Mouse (Mus musculus) CH12F3 (cell line): ENCODE measurements around the gene Lipt2.

Source experiments
- in situ Hi-C: fragments of 300-500 bp; cut with MboI; formaldehyde crosslinking; loops from 2 replicates; pipeline ENCODE4 v1.14.3; 2020; ENCODE audit warnings: low sequenced_read_pairs

Gene Lipt2

DNA sequence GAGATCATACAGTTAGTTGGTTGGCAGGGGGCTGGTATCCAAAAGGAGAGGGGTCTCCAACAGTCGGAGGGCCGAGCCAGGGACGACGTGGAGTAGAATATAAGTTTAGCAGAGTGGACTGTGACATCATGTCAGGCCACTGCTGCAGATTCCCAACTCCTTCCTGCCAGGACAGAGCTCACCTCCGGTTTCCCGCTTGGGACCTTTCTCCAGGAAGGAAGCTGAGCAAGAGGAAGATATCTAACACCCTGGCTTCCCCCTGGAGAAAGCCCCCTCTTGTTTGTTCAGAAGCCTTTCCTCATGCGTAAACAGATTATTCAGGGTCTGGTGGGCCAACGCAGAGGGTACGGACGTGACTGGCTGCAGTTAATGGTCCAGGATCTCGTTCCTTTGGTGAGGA lies 9.6 kb downstream of the Lipt2 start:
- in situ Hi-C loops = no loop called here

GRCm38 (mm10) chr7:100170756-100171155 lies 11.7 kb downstream of the Lipt2 start:
- in situ Hi-C loops = no loop called here

- in situ Hi-C loops = no loop called here
These were observed 17.2 kb downstream of the Lipt2 start, which contains the start of gene Kcne3 for GRCm38 (mm10) chr7:100176269-100176668. Gene Kcne3 (plus strand): TSS chr7:100176502.

- in situ Hi-C loops = no loop called here
These were observed 19.2 kb downstream of the Lipt2 start for GRCm38 (mm10) chr7:100178016-100178890.

DNA sequence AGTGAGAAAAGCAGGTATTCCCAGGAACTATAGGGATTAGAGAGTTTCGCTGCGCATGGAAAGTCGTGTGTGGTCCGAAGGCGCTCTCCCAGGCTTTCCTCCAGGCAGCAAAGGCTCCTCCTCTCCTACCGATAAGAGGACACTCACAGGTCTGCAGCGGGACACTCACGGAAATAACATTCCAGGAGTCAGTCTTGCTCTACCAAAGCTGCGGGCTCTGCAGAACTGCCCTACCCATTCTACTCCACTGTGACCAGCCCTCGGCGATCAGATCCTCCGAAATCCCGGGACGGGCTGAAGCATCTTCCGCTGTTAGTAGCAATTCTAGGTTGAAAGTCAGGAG lies 19.8 kb downstream of the Lipt2 start:
- in situ Hi-C loops = no loop called here

DNA sequence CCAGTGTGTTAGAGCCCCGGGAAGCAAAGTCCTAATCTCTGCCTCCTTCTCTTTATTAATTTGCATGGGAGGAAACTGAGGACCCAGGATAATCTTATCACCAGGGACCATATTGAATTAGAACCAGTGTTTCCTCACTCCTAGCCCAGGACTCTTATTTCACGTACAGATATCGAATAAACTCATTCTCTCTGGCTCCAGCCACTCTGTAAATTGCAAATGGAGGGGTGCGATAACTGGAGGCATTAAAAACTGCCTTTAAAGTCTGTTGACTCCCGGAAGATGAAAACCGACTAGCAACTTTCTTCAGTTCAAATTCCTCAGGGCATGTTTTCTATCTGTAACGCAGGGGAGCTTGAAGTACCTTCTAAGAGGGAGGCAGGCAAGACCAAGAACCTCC lies 20.3 kb downstream of the Lipt2 start:
- in situ Hi-C loops = no loop called here

DNA sequence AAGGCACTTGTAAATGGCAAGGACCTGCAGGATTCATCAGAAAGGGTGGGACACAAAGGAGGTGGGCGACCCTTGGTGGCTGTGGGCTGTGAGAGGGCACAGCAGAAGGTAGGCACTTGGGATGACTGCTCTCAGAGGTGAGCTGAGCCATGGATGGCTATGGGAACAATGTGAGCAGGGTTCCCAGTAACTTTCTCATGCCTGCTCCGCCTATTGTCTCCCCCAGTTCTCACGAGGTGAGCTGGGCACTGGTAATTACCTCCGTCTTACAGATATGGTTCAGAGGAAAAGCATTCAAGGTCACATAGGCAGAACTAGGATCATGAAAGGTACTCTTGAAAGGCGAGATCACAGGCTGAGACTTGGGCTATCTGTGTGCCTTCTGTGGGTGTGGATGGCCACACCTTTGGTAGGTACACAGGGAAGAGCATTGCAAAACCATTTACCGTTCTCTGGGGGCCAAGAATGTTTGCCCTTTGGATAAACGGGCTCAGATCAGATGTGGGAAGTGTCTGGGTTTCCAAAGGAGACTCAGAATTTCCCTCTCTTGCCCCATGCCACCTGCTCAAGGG lies 20.8 kb downstream of the Lipt2 start:
- in situ Hi-C loops = no loop called here

DNA sequence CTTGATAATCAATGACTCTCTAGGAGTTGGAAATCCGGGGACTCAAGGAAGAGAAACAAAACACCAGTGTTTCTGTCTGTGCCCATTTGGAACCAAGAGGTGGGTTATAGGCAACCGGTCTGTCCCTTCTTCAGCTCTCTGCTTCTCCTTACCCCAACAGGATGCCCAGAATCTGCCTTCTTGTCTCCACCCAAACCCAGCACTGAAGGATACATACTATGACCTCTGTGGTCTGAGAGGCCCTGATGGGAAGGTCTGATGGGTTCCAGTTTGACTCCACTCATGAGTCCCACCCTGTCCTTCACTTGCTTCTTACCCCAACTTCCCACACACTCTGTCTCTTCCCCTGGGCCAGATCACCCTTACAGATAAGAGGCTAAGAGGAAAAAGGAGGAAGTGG lies 22.1 kb downstream of the Lipt2 start:
- in situ Hi-C loops = no loop called here

DNA sequence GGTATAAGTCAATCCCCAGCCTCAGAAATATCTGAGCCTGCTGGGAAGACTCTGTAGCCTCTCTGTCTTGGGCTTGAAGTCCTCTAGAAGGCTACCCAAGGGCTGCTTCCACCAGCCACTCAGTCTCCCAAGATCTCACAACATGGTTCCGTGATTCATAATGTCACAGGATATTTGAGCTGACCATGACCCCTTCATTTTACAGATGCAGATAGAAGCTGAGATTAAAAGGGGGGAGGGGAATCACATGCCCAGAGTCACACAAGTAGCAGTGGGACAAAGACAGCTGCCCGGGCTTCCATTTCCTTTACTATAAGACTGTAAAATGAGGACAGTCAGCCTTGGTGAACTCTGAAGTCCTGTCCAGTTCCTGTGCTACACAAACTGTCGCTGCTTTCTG lies 22.5 kb downstream of the Lipt2 start:
- in situ Hi-C loops = no loop called here

- in situ Hi-C loops = no loop called here
These were observed 23.3 kb downstream of the Lipt2 start for GRCm38 (mm10) chr7:100182388-100182787.

DNA sequence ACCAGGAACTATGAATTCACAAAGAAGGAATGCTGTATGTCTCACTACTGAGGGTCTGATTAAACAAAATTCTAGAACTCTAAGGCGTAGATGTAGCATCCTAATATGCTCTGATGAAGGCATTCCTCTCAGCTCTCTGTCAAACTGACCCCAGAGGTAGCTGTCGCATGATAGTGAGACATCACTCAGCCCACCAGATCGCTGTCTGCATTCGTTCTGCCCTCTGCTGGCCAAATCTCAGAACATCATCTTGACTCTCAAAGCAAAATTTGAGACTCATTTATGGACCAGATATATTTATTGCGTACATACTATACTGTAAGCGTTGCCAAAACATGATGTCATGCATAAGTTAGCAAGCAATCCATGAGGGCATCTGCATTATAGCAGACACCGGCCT lies 28.5 kb downstream of the Lipt2 start:
- in situ Hi-C loops = no loop called here

DNA sequence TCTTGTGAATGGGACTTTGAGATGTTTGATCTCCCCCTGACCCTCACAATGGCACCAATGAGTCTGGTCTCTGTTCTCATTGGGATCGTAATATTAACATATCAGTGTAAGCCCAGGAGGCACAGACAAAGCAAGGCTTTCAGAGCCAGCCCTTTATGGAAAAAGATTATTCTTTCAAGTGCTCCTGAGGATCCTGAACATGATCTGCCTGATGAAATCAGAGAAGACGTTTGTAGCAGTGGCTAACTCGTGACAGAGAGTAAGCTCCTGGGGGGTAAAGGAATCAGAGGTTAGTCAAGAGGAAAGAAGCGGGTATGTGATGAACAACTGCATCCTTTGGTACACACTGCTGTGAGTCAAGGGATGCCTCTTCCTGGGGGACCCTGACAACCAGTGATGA lies 31.1 kb downstream of the Lipt2 start:
- in situ Hi-C loops = no loop called here

GRCm38 (mm10) chr7:100190778-100191177 lies 31.7 kb downstream of the Lipt2 start:
- in situ Hi-C loops = no loop called here

DNA sequence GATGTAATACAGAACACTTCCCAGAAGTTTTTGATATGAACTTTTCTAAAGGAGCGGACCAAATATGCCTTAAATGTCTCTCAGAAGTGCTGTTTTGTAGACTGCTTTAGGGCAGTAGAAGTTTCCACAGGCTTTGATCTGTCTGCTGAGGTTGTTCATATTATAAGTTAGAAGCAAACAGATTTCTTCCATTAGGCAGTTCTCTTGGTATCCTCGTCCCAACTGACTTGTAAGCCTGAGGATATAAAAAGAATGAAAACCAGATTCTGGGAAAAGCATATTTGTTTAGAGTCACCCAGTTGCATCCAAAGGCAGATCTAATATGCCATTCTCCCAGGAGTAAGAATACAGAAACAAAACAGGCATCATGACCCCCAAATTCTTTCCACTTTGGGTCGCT lies 42.1 kb downstream of the Lipt2 start:
- in situ Hi-C loops = no loop called here

DNA sequence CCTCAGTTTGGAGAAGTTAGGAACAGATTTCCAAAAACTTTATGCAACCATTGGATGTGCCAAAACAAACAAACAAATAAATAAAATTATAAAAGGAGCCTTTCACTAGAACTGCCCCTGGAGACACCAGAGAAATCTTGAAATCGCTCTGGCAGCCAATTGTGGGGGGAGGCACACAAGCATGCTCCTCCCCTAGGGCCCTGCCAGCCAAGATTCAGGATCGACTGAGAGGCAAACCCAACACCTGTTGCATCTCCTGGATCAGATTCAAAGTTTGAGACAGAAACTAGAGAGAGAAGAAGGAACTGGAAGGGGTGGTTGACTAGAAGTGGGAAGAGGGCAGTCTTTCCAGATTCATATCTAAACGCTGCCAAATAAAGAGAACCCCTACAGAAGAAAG lies 44.5 kb downstream of the Lipt2 start:
- in situ Hi-C loops = no loop called here

- in situ Hi-C loops = no loop called here
These were observed 45.8 kb downstream of the Lipt2 start for GRCm38 (mm10) chr7:100204871-100205270.

DNA sequence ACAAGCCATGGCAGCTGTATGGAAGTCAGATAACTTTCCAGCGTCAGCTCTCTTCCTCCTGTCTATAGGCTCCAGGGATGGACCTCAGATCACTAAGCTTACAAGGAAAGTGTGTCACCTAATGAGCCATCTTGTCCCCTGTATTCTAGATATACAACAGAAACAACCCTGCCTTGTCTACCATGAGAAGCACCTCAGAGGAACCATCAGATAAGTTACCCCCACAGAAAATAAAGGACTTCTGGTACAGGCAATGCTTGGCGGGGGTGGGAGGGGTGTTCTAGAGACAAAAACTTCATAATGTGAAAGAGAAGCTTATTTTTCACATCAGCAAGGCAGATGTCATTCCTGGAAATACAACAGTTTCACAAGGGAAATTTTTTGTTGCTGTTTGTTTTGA lies 47.1 kb downstream of the Lipt2 start:
- in situ Hi-C loops = no loop called here

GRCm38 (mm10) chr7:100207886-100208285 lies 48.8 kb downstream of the Lipt2 start:
- in situ Hi-C loops = no loop called here
